In genomic region chr13:63230955-63231701, GRCm38 (mm10) we compare ENCODE assay signal across 12 mouse cellular contexts.
DNase-seq lines count a peak whose midpoint lies in the region; ATAC-seq and TF ChIP-seq lines count a peak whose summit lies in the region.
"Had no signal": no experiment of that assay in that cellular context is flagged by ENCODE, and none has a peak within 500 bp of the region (broad histone marks: within the 10 kb centered on the region; RNA-seq: fewer than 3 reads in every experiment).

No protein-coding gene starts in this region.

- TF ChIP-seq CTCF in hindbrain, postnatal 0 days (IDR thresholded peaks at IDR 0.05; ENCODE audit: low read depth) = no peak

- H3K36me3 ChIP-seq in hindbrain, embryonic 10.5 days = no peaks in the 10 kb centered on the region
- no peaks in the 10 kb centered on the region for H3K36me3 ChIP-seq in hindbrain, postnatal 0 days (ENCODE audit: insufficient read depth, low read length)
- no peaks in the 10 kb centered on the region for H3K36me3 ChIP-seq in embryonic facial prominence, embryonic 10.5 days (replicated peaks)
- no peaks in the 10 kb centered on the region; the same call in 1 of the 2 replicates for H3K36me3 ChIP-seq in hindbrain, embryonic 16.5 days (ENCODE audit: control insufficient read depth, insufficient read depth, low read length)
- H3K36me3 ChIP-seq in liver, embryonic 13.5 days = no peaks in the 10 kb centered on the region

- peaks cover 19% of the 10 kb centered on the region for H3K4me1 ChIP-seq in hindbrain, embryonic 10.5 days (replicated peaks)
- H3K4me1 ChIP-seq in hindbrain, postnatal 0 days (ENCODE audit: insufficient read depth, low read length) = no peaks in the 10 kb centered on the region
- peaks cover 31% of the 10 kb centered on the region for H3K4me1 ChIP-seq in embryonic facial prominence, embryonic 10.5 days
- H3K4me1 ChIP-seq in hindbrain, embryonic 16.5 days (ENCODE audit: control insufficient read depth, insufficient read depth, low read depth, low read length) = no peaks in the 10 kb centered on the region
- H3K4me1 ChIP-seq in liver, embryonic 13.5 days (replicated peaks) = 0 out of 2 replicates have a peak, but pooled peaks cover 6% of the 10 kb centered on the region

- H3K27ac ChIP-seq in hindbrain, embryonic 10.5 days = peak overlapping the region; percentile 64
- H3K27ac ChIP-seq in hindbrain, postnatal 0 days = no peak overlapping the region
- peak overlapping the region; percentile 54 for H3K27ac ChIP-seq in embryonic facial prominence, embryonic 10.5 days (replicated peaks)
- no peak overlapping the region for H3K27ac ChIP-seq in hindbrain, embryonic 16.5 days (ENCODE audit: low read depth, low read length)
- H3K27ac ChIP-seq in liver, embryonic 13.5 days = no peak overlapping the region

- ATAC-seq in hindbrain, postnatal 0 days = no peak
- 0 out of 2 replicates have a peak, but pooled peaks have one; percentile 11 for ATAC-seq in hindbrain, embryonic 16.5 days
- 0 out of 2 replicates have a peak, but pooled peaks have one; percentile 31 for ATAC-seq in liver, embryonic 13.5 days (ENCODE audit: low read depth)

- WGBS in hindbrain, embryonic 10.5 days = 83% methylated on average over 7 of the region's 7 CpGs
- WGBS in hindbrain, postnatal 0 days = 81% methylated on average over 7 of the region's 7 CpGs
- WGBS in embryonic facial prominence, embryonic 10.5 days = 81% methylated on average over 7 of the region's 7 CpGs
- WGBS in hindbrain, embryonic 16.5 days = 80% methylated on average over 7 of the region's 7 CpGs
- WGBS in liver, embryonic 13.5 days (ENCODE audit: insufficient replicate concordance) = 54% methylated on average over 7 of the region's 7 CpGs

- no peak overlapping the region for H3K4me3 ChIP-seq in hindbrain, embryonic 10.5 days
- no peak overlapping the region for H3K4me3 ChIP-seq in hindbrain, postnatal 0 days (ENCODE audit: low read length)
- H3K4me3 ChIP-seq in embryonic facial prominence, embryonic 10.5 days = no peak overlapping the region
- H3K4me3 ChIP-seq in hindbrain, embryonic 16.5 days (ENCODE audit: low read length) = no peak overlapping the region
- H3K4me3 ChIP-seq in liver, embryonic 13.5 days (replicated peaks) = no peak overlapping the region

- H3K9ac ChIP-seq in hindbrain, postnatal 0 days (replicated peaks; ENCODE audit: low read length) = no peak overlapping the region
- no peak overlapping the region for H3K9ac ChIP-seq in hindbrain, embryonic 16.5 days (ENCODE audit: low read depth, low read length)
- no peak overlapping the region for H3K9ac ChIP-seq in liver, embryonic 13.5 days

- DNase-seq in hindbrain, embryonic 10.5 days (ENCODE audit: low spot score) = no peak
- DNase-seq in hindbrain, postnatal 0 days (ENCODE audit: low spot score) = no peak
- DNase-seq in embryonic facial prominence, embryonic 10.5 days (ENCODE audit: low spot score) = no peak
- DNase-seq in liver, embryonic 13.5 days = no peak
- no peak for DNase-seq in B cell, adult 2 months
- no peak for DNase-seq in urinary bladder, adult 2 months (ENCODE audit: low spot score)
- no peak for DNase-seq in right cerebral cortex, postnatal 10 days (ENCODE audit: low spot score in 2 of 2)
- DNase-seq: midbrain, embryonic 14.5 days; right cerebral cortex, adult 18-20 months; thymus, postnatal 25 days had no signal

- no peaks in the 10 kb centered on the region for H3K27me3 ChIP-seq in hindbrain, embryonic 10.5 days (ENCODE audit: insufficient read depth, poor library complexity, severe bottlenecking)
- no peaks in the 10 kb centered on the region for H3K27me3 ChIP-seq in hindbrain, postnatal 0 days (ENCODE audit: insufficient read depth, low read length)
- no peaks in the 10 kb centered on the region for H3K27me3 ChIP-seq in embryonic facial prominence, embryonic 10.5 days (replicated peaks; ENCODE audit: low read depth, poor library complexity, severe bottlenecking)
- H3K27me3 ChIP-seq in hindbrain, embryonic 16.5 days (replicated peaks; ENCODE audit: control insufficient read depth, insufficient read depth, low read length) = no peaks in the 10 kb centered on the region
- no peaks in the 10 kb centered on the region for H3K27me3 ChIP-seq in liver, embryonic 13.5 days

- no peak overlapping the region for H3K4me2 ChIP-seq in hindbrain, postnatal 0 days (ENCODE audit: low read depth, low read length)
- H3K4me2 ChIP-seq in hindbrain, embryonic 16.5 days (ENCODE audit: low read length) = no peak overlapping the region
- H3K4me2 ChIP-seq in liver, embryonic 13.5 days = no peak overlapping the region

- no peaks in the 10 kb centered on the region for H3K9me3 ChIP-seq in hindbrain, embryonic 10.5 days
- no peaks in the 10 kb centered on the region for H3K9me3 ChIP-seq in hindbrain, postnatal 0 days (ENCODE audit: low read length)
- no peaks in the 10 kb centered on the region for H3K9me3 ChIP-seq in embryonic facial prominence, embryonic 10.5 days
- no peaks in the 10 kb centered on the region for H3K9me3 ChIP-seq in hindbrain, embryonic 16.5 days (ENCODE audit: control insufficient read depth, low read length)
- H3K9me3 ChIP-seq in liver, embryonic 13.5 days (replicated peaks) = no peaks in the 10 kb centered on the region
- H3K9me3 ChIP-seq: G1E had no signal

Comparison
In these comparisons a context has a peak if more than half of its experiments do, and no peak if none do; other contexts are left out.
1. H3K27ac ChIP-seq: peak in hindbrain, embryonic 10.5 days (single experiment) and embryonic facial prominence, embryonic 10.5 days (single experiment); none in hindbrain, postnatal 0 days (single experiment), hindbrain, embryonic 16.5 days (single experiment) and liver, embryonic 13.5 days (single experiment).